Mouse (Mus musculus): Measurements from ENCODE around the gene Olfr52. TPM values are rescaled to one million over a fixed set of nuclear protein-coding genes. Genes with fewer than 3 reads are reported as not detected.

The Olfr52 gene
- not detected in 2 replicates for polyA plus RNA-seq (2015; fragmentation: Nextera tagmentation; extraction: Ambion mirVana)

DNA sequence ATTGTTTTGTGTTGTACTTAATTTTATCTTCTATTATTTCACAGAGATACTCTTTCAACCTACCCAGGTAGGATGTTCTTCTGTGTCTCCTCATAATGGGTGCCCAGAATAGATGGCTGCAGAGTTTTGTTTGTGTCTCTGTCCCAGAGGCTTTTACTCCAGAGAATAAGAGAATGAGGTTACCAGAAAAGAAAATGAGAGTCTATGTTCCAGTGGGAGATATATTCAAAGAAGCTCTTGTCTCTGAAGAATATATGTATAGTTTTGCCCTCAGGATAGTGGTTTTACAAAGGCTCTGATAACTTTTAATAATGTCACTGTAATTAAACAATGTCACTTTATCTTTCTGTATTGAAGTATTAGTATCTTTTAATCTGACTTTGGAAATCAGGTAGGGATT, at the start of gene Olfr52:
Olfr52 (minus strand) TSS at position 101 of the 400 bp plus-strand sequence.
- Histone ChIP-seq H3K9me3 (ENCODE audit: low read length) (no peaks in the 10 kb centered on the region), H3K36me3 (replicated peaks; ENCODE audit: insufficient read depth, low read length) (no peaks in the 10 kb centered on the region), H3K4me1 (ENCODE audit: insufficient read depth) (no peaks in the 10 kb centered on the region), H3K4me3 (ENCODE audit: low read depth, low read length) (no peak within 1 kb of the TSS), H3K27ac (ENCODE audit: low read depth) (no peak within 1 kb of the TSS), H3K27me3 (ENCODE audit: insufficient read depth, low read length) (no peaks in the 10 kb centered on the region), H3K4me2 (ENCODE audit: low read depth, low read length) (no peak within 1 kb of the TSS), H3K9ac (replicated peaks) (no peak within 1 kb of the TSS)
- ATAC-seq (no peak), DNase-seq (no peak)
- no peak for TF ChIP-seq EP300 (IDR thresholded peaks at IDR 0.05; ENCODE audit: low read depth)
- no peak for TF ChIP-seq CTCF (IDR thresholded peaks at IDR 0.05; ENCODE audit: low read depth)

DNA sequence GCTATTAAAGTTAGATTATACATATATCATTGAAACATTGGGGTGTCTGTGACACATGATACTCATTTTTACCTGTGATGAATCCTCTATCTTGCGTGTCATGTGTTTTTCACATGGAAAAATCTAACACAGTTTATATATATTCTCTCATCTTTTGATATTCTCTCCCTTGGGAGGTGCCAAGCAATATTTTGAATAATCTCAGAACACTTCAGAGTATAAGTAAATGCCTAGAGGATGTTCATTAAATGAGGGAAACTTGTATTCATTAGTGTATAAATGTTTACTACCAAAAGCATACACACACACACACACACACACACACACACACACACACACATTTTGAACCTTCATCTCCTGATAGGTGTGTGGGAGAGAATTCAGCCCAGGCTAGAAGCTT, 45.8 kb upstream of the Olfr52 start, which contains the start of gene Olfr1047:
Olfr1047 (minus strand) TSS at position 101 of the 400 bp plus-strand sequence.
- no peak within 1 kb of the TSS for H3K27ac ChIP-seq (ENCODE audit: low read depth)
- H3K4me2 ChIP-seq (ENCODE audit: low read depth, low read length), result no peak within 1 kb of the TSS
- H3K9me3 ChIP-seq (ENCODE audit: low read length), result no peaks in the 10 kb centered on the region
- H3K27me3 ChIP-seq (ENCODE audit: insufficient read depth, low read length), result no peaks in the 10 kb centered on the region
- no peak for ATAC-seq
- TF ChIP-seq CTCF (IDR thresholded peaks at IDR 0.05; ENCODE audit: low read depth), result no peak
- no peak for TF ChIP-seq EP300 (IDR thresholded peaks at IDR 0.05; ENCODE audit: low read depth)
- no peaks in the 10 kb centered on the region for H3K4me1 ChIP-seq (ENCODE audit: insufficient read depth)
- no peak within 1 kb of the TSS for H3K9ac ChIP-seq (replicated peaks)
- DNase-seq, result no peak
- no peaks in the 10 kb centered on the region for H3K36me3 ChIP-seq (replicated peaks; ENCODE audit: insufficient read depth, low read length)
- no peak within 1 kb of the TSS for H3K4me3 ChIP-seq (ENCODE audit: low read depth, low read length)
- WGBS (ENCODE audit: insufficient replicate concordance), result 88% methylated on average over 1 of the region's 1 CpGs

DNA sequence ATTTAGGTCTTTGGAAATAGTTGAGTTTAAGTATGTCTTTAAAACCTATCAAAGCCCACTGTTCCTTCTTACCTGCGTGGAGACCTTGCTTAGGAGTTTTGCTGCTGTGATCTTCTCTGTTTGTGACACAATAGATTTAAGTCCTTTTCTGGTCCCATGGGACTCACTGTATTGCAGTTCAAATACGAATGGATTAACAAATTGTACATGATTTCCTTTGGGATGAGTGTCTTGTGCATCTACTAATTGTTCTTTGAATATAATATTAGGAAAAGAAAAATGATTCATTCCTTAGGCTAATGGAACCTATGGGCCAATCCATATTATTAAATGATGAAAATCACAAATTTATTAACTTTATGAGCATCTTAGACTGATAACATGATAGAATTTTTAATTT, 33.7 kb upstream of the Olfr52 start, which contains the start of gene Olfr1046:
Olfr1046 (minus strand) TSS at position 101 of the 400 bp plus-strand sequence.
- no peak for ATAC-seq
- H3K9ac ChIP-seq (replicated peaks), result no peak within 1 kb of the TSS
- no peaks in the 10 kb centered on the region for H3K4me1 ChIP-seq (ENCODE audit: insufficient read depth)
- no peak within 1 kb of the TSS for H3K4me3 ChIP-seq (ENCODE audit: low read depth, low read length)
- H3K36me3 ChIP-seq (replicated peaks; ENCODE audit: insufficient read depth, low read length), result no peaks in the 10 kb centered on the region
- H3K9me3 ChIP-seq (ENCODE audit: low read length), result no peaks in the 10 kb centered on the region
- H3K27ac ChIP-seq (ENCODE audit: low read depth), result no peak within 1 kb of the TSS
- TF ChIP-seq CTCF (IDR thresholded peaks at IDR 0.05; ENCODE audit: low read depth), result no peak
- TF ChIP-seq EP300 (IDR thresholded peaks at IDR 0.05; ENCODE audit: low read depth), result no peak
- H3K4me2 ChIP-seq (ENCODE audit: low read depth, low read length), result no peak within 1 kb of the TSS
- WGBS (ENCODE audit: insufficient replicate concordance), result 78% methylated on average over 2 of the region's 2 CpGs
- no peak for DNase-seq
- H3K27me3 ChIP-seq (ENCODE audit: insufficient read depth, low read length), result no peaks in the 10 kb centered on the region

- H3K4me1 ChIP-seq (ENCODE audit: insufficient read depth), result no peaks in the 10 kb centered on the region
- H3K9ac ChIP-seq (replicated peaks), result no peak within 1 kb of the TSS
- no peak within 1 kb of the TSS for H3K27ac ChIP-seq (ENCODE audit: low read depth)
- DNase-seq, result no peak
- ATAC-seq, result no peak
- H3K9me3 ChIP-seq (ENCODE audit: low read length), result no peaks in the 10 kb centered on the region
- H3K4me3 ChIP-seq (ENCODE audit: low read depth, low read length), result no peak within 1 kb of the TSS
- H3K4me2 ChIP-seq (ENCODE audit: low read depth, low read length), result no peak within 1 kb of the TSS
- H3K36me3 ChIP-seq (replicated peaks; ENCODE audit: insufficient read depth, low read length), result no peaks in the 10 kb centered on the region
- TF ChIP-seq EP300 (IDR thresholded peaks at IDR 0.05; ENCODE audit: low read depth) (no peak), CTCF (IDR thresholded peaks at IDR 0.05; ENCODE audit: low read depth) (no peak)
- no peaks in the 10 kb centered on the region for H3K27me3 ChIP-seq (ENCODE audit: insufficient read depth, low read length)
These were observed 17.4 kb upstream of the Olfr52 start, which contains the start of gene Olfr1045 for GRCm38 (mm10) chr2:86202909-86203308. Gene Olfr1045 (minus strand): TSS chr2:86203009.

GRCm38 (mm10) chr2:86195863-86196262, 10.4 kb upstream of the Olfr52 start:
- no peak overlapping the region for H3K4me3 ChIP-seq (ENCODE audit: low read depth, low read length)
- TF ChIP-seq CTCF (IDR thresholded peaks at IDR 0.05; ENCODE audit: low read depth) (no peak), EP300 (IDR thresholded peaks at IDR 0.05; ENCODE audit: low read depth) (no peak)
- DNase-seq, result no peak
- H3K27ac ChIP-seq (ENCODE audit: low read depth), result no peak overlapping the region
- H3K4me1 ChIP-seq (ENCODE audit: insufficient read depth), result no peaks in the 10 kb centered on the region
- no peaks in the 10 kb centered on the region for H3K36me3 ChIP-seq (replicated peaks; ENCODE audit: insufficient read depth, low read length)
- H3K27me3 ChIP-seq (ENCODE audit: insufficient read depth, low read length), result no peaks in the 10 kb centered on the region
- no peaks in the 10 kb centered on the region for H3K9me3 ChIP-seq (ENCODE audit: low read length)
- 29% methylated on average over 1 of the region's 1 CpGs for WGBS (ENCODE audit: insufficient replicate concordance)
- ATAC-seq, result peak; percentile 45; the same call in 1 of the 2 replicates
- no peak overlapping the region for H3K9ac ChIP-seq (replicated peaks)
- no peak overlapping the region for H3K4me2 ChIP-seq (ENCODE audit: low read depth, low read length)

GRCm38 (mm10) chr2:86179950-86180349, 5.5 kb downstream of the Olfr52 start:
- no peak for TF ChIP-seq CTCF (IDR thresholded peaks at IDR 0.05; ENCODE audit: low read depth)
- TF ChIP-seq EP300 (IDR thresholded peaks at IDR 0.05; ENCODE audit: low read depth), result no peak
- no peak for ATAC-seq
- Histone ChIP-seq H3K4me1 (ENCODE audit: insufficient read depth) (no peaks in the 10 kb centered on the region), H3K27ac (ENCODE audit: low read depth) (no peak overlapping the region), H3K4me2 (ENCODE audit: low read depth, low read length) (no peak overlapping the region), H3K4me3 (ENCODE audit: low read depth, low read length) (no peak overlapping the region), H3K9ac (replicated peaks) (no peak overlapping the region), H3K9me3 (ENCODE audit: low read length) (no peaks in the 10 kb centered on the region), H3K27me3 (ENCODE audit: insufficient read depth, low read length) (no peaks in the 10 kb centered on the region), H3K36me3 (replicated peaks; ENCODE audit: insufficient read depth, low read length) (no peaks in the 10 kb centered on the region)
- no peak for DNase-seq
- WGBS (ENCODE audit: insufficient replicate concordance), result 80% methylated on average over 3 of the region's 3 CpGs

GRCm38 (mm10) chr2:86177720-86178119, 7.8 kb downstream of the Olfr52 start, which contains the start of gene Olfr1044:
Gene Olfr1044 (minus strand): TSS chr2:86177820.
- no peak within 1 kb of the TSS for H3K4me3 ChIP-seq (ENCODE audit: low read depth, low read length)
- no peak within 1 kb of the TSS for H3K27ac ChIP-seq (ENCODE audit: low read depth)
- no peak within 1 kb of the TSS for H3K4me2 ChIP-seq (ENCODE audit: low read depth, low read length)
- ATAC-seq (no peak), DNase-seq (no peak)
- H3K9me3 ChIP-seq (ENCODE audit: low read length), result no peaks in the 10 kb centered on the region
- H3K4me1 ChIP-seq (ENCODE audit: insufficient read depth), result no peaks in the 10 kb centered on the region
- H3K9ac ChIP-seq (replicated peaks), result no peak within 1 kb of the TSS
- TF ChIP-seq EP300 (IDR thresholded peaks at IDR 0.05; ENCODE audit: low read depth), result no peak
- TF ChIP-seq CTCF (IDR thresholded peaks at IDR 0.05; ENCODE audit: low read depth), result no peak
- no peaks in the 10 kb centered on the region for H3K36me3 ChIP-seq (replicated peaks; ENCODE audit: insufficient read depth, low read length)
- no peaks in the 10 kb centered on the region for H3K27me3 ChIP-seq (ENCODE audit: insufficient read depth, low read length)

Data from liver, postnatal 0 days (tissue).